Mouse (Mus musculus) heart, postnatal 36 days (tissue): ENCODE measurements at regions not wholly inside any gene's neighbourhood (a gene's known extent, or its start where the extent isn't known, plus 50 kb on each side); places are given as distances from the start of the nearest gene placed in this dataset.

Experiments used
- DNase-seq, 2 experiments: peaks; one replicate each; pipeline ENCODE4 v3.0.0; 2021 to 2022
- intact Hi-C: fragments of 180-260 bp; cut with DNase I; formaldehyde crosslinking; loops from one replicate; pipeline ENCODE4 v1.15.1; 2025

DNA sequence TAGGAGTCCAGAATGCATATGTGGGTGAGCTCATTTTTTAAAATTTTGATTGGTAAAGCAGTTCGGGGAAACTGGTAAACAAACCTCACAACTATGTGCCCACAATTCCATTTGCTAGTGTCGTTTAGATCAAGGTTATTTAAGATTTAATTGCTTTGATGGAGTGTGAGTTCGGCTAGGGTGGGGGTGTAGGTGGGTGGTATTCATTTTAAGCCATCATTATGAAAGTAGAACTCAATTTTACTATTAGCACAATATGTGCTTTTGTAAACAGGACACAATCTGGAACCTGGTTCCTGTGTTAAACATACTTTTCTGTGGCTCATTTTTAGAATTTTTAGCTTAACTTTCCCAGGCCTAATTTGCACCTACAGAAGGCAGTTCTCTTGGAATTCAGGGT, 86.5 kb downstream of the Kcna4 start:
- DNase-seq: no peak
- intact Hi-C loops: no loop called here

DNA sequence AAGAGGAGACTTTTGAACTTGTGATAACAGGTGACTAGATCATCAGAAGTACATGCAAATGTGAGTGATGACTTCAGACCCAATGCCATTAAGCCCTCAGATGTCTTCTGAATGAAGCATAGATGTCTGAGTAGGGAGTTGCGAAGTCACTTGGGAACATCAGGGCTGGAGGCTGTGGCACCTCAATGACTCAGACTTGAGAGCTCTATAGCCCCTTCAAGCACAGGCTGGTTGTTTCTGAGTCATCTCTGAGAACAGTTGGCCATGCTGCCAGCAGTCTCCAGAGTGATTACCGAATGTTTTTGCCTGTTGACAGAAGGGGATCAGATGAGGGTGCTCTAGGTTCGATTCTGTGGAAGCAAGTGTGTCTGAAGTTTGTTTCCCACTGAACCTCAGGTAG, 102.4 kb downstream of the Kcna4 start:
- DNase-seq: no peak
- intact Hi-C loops: no loop called here

DNA sequence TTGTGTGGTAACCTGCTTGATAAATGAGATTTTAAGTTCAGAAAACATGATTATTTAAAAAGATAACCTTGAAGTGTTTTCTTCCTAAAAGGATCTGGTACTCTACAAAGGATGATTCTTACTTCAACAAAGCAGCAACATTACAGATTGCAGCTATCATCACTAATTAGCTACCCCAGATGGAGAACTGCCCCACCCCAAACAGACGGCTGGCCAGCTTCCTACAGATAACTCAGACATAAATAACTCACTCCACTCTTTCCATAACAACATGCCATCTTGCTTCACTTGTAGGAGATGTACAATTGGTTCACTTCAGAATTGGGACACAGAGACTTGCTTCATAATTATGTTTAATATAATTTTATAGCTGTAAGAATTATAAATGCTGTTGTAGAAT, 110.0 kb downstream of the Kcna4 start:
- peak in 1 of 2 experiments; percentile 18 for DNase-seq
- intact Hi-C loops: no loop called here
